Mouse (Mus musculus) neural tube, embryonic 11.5 days (tissue): ENCODE data around the gene Rbbp7. TPM values are rescaled to one million over a fixed set of nuclear protein-coding genes. Genes with fewer than 3 reads are reported as not detected.
"Not testable (repeated sequence)": the region's sequence is repeated elsewhere in the genome, so short reads cannot be mapped to it uniquely, and the experiment has no call there.

ENCODE experiments used
- ATAC-seq: fragments of 200-750 bp; cut with Nextera tagmentation; 2 replicates; pipeline ENCODE4 v1.8.0; 2017; ENCODE audit warnings: moderate number of reproducible peaks, mild to moderate bottlenecking, moderate TSS enrichment, moderate library complexity; ENCODE audit not compliant: insufficient read depth, low FRiP score, low TSS enrichment
- DNase-seq: peaks from one replicate; pipeline ENCODE4 v3.0.0-alpha.2; 2015; ENCODE audit warnings: low spot score
- H3K27ac ChIP-seq: fragments of 300-500 bp; sonication (generic); 2 replicates; pipeline ENCODE4 v1.5.1; 2014; ENCODE audit warnings: low read depth, mild to moderate bottlenecking, low read length
- H3K27me3 ChIP-seq: fragments of 300-500 bp; sonication (generic); 2 replicates; pipeline ENCODE4 v1.6.1; 2014; ENCODE audit warnings: mild to moderate bottlenecking, low read length, mixed read lengths; ENCODE audit not compliant: control insufficient read depth, insufficient read depth
- H3K36me3 ChIP-seq: fragments of 300-500 bp; sonication (generic); 2 replicates; pipeline ENCODE4 v1.6.1; 2014; ENCODE audit warnings: mild to moderate bottlenecking, low read length, moderate library complexity, mixed read lengths; ENCODE audit not compliant: control insufficient read depth, insufficient read depth
- H3K4me1 ChIP-seq: fragments of 300-500 bp; sonication (generic); 2 replicates; pipeline ENCODE4 v1.6.1; 2014; ENCODE audit warnings: low read length, mixed read lengths; ENCODE audit not compliant: control insufficient read depth, insufficient read depth
- H3K4me2 ChIP-seq: fragments of 300-500 bp; sonication (generic); 2 replicates; pipeline ENCODE4 v1.6.1; 2014; ENCODE audit warnings: low read depth, mild to moderate bottlenecking, moderate library complexity
- H3K4me3 ChIP-seq: fragments of 300-500 bp; sonication (generic); 2 replicates; pipeline ENCODE4 v1.5.1; 2014; ENCODE audit warnings: low read depth, low read length
- H3K9ac ChIP-seq: fragments of 300-500 bp; sonication (generic); 2 replicates; pipeline ENCODE4 v1.6.1; 2014; ENCODE audit warnings: mild to moderate bottlenecking, low read length
- H3K9me3 ChIP-seq: fragments of 300-500 bp; sonication (generic); 2 replicates; pipeline ENCODE4 v1.6.1; 2016; ENCODE audit warnings: low read length; ENCODE audit not compliant: control insufficient read depth
- WGBS: fragments of 180-500 bp; shearing (Covaris S2); extraction: QIAGEN DNeasy Blood & Tissue Kit; methylation state at CpG from one replicate; pipeline ENCODE4 v1.1.7; 2014; 5-methylcytosine and 5-hydroxymethylcytosine counted together
- polyA plus RNA-seq: library from polyadenylated mRNA; unstranded; fragments of >200 nt; fragmentation: Nextera tagmentation; extraction: Ambion mirVana; gene quantifications from 2 replicates; pipeline ENCODE4 v1.2.1, GENCODE M21; 2014

Gene Rbbp7
- polyA plus RNA-seq, 1 experiment from 2014 or later, result 326 TPM

DNA sequence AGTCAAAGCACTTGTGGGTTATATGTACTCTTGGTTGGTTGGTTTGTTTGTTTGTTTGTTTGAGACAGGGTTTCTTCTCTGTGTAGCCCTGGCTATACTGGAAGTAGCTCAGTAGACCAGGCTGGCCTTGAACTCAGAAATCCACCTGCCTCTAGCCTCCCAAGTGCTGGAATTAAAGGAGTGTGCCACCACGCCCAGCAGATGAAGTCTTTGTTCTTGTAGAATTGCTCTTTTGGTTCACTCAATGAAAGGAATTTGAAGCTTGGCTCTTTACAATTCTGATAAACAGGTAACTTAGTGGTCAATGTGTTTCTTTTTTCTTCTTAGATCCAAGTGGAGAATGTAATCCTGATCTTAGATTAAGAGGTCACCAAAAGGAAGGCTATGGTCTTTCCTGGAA is 10.5 kb downstream of the Rbbp7 start:
- H3K27me3 ChIP-seq, result no peaks in the 10 kb centered on the region
- H3K4me1 ChIP-seq, result no peaks in the 10 kb centered on the region
- no peak overlapping the region for H3K4me3 ChIP-seq
- no peak overlapping the region for H3K4me2 ChIP-seq
- WGBS, result 73% methylated on average over 1 of the region's 1 CpGs
- H3K36me3 ChIP-seq, result peaks cover 2% of the 10 kb centered on the region; the same call in 1 of the 2 replicates
- ATAC-seq (no peak), DNase-seq (no peak)
- H3K9ac ChIP-seq, result no peak overlapping the region
- H3K27ac ChIP-seq, result no peak overlapping the region
- no peaks in the 10 kb centered on the region for H3K9me3 ChIP-seq

DNA sequence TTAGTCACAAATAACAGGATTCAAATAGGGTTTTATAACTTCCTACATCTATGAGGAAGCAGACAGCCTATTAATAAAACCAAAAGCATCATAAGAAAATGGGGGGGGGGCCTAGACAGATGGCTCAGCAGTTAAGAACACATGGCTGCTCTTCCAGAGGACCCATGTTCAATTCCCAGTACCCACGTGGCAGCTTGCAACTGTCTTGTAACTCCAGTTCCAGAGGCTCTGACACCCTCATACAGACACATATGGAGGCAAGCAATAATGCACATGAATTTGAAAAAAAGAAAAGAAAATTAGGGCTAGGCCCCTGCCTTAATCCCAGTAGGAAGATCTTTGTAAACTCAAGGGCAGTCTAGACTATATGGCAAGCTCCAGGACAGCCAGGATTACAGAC is 28.2 kb downstream of the Rbbp7 start:
- ATAC-seq (no peak), DNase-seq (no peak)
- Histone ChIP-seq H3K4me2 (no peak overlapping the region), H3K9me3 (no peaks in the 10 kb centered on the region), H3K36me3 (no peaks in the 10 kb centered on the region), H3K4me3 (no peak overlapping the region), H3K4me1 (no peaks in the 10 kb centered on the region), H3K9ac (no peak overlapping the region), H3K27me3 (no peaks in the 10 kb centered on the region), H3K27ac (no peak overlapping the region)
- 71% methylated on average over 1 of the region's 1 CpGs for WGBS

DNA sequence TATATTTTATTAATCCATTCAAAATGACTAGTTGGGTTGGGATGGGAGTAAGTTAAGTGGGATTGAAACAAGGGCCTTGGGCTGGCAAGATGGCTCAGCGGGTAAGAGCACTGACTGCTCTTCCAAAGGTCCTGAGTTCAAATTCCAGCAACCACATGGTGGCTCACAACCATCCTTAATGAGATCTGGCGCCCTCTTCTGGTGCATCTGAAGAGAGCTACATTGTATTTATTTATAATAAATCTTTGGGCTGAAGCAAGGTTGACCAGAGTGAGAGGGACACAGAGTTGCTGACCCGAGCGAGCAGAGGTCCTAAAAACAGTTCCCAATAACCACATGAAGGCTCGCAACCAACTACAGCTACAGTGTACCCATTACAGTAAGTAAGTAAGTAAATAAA is 31.2 kb downstream of the Rbbp7 start:
- DNase-seq, H3K27me3 ChIP-seq, H3K27ac ChIP-seq, H3K4me3 ChIP-seq, H3K4me1 ChIP-seq, H3K4me2 ChIP-seq, H3K9me3 ChIP-seq, H3K9ac ChIP-seq, ATAC-seq, H3K36me3 ChIP-seq: not testable (repeated sequence)
- WGBS, result 84% methylated on average over 5 of the region's 5 CpGs

DNA sequence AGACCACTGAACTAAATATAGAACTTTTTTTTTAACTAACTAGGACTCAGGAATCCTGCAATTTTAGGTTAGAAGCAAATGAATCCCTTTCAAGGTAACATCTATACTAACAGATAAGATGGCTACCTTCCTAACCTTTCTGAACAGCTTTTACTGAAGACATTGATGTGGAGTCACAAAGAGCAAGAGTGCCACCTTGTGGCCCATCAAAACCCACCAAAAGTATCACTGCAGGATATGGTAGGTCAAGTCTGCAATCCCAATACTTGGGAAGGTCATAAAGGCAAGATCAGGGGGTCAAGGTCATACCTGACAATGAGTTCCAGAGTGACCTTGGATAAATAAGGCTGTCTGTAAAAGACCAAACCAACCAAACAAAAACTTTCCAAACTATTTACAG is 40.2 kb downstream of the Rbbp7 start:
- Histone ChIP-seq H3K4me2 (no peak overlapping the region), H3K36me3 (no peaks in the 10 kb centered on the region), H3K27me3 (no peaks in the 10 kb centered on the region), H3K9ac (no peak overlapping the region), H3K4me3 (no peak overlapping the region), H3K4me1 (no peaks in the 10 kb centered on the region), H3K27ac (no peak overlapping the region), H3K9me3 (no peaks in the 10 kb centered on the region)
- ATAC-seq, result no peak
- peak; percentile 42 for DNase-seq

DNA sequence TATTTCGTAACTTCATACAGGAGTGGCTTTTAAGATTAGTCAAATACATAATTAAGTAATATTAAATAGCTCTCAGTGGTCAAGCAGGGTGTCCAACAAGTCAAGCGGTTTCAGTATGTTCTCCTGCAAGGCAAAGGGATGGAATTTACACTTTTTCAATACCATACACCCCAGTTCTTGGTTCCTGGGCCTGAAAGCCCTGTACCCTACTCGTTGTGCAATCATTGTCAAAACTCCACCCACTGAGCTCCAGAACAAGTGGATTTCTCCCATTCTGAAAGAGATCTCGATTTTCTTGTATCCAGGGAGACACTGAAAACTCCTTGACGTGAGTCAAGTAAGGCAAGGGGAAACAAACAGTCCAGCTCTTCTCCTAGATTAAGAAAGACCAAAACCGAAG is 67.8 kb downstream of the Rbbp7 start:
- Histone ChIP-seq H3K36me3 (no peaks in the 10 kb centered on the region), H3K9me3 (no peaks in the 10 kb centered on the region), H3K4me1 (no peaks in the 10 kb centered on the region), H3K4me2 (peak overlapping the region; percentile 82), H3K9ac (no peak overlapping the region), H3K4me3 (peak overlapping the region; percentile 54), H3K27me3 (no peaks in the 10 kb centered on the region), H3K27ac (no peak overlapping the region)
- ATAC-seq (no peak), DNase-seq (no peak)
- 48% methylated on average over 6 of the region's 6 CpGs for WGBS

Other genes with a start within 250 kb of the Rbbp7 start
- gene Reps2, start 116.8 kb upstream of the Rbbp7 start, polyA plus RNA-seq, result 0.86 and 1.0 TPM in 2 replicates
- gene Txlng, start 69.1 kb downstream of the Rbbp7 start, polyA plus RNA-seq, result 16.9 and 17.0 TPM in 2 replicates
- 35.0 and 39.4 TPM in 2 replicates for gene Syap1, start 128.0 kb downstream of the Rbbp7 start, polyA plus RNA-seq
- 79.2 and 91.3 TPM in 2 replicates for gene Ctps2, start 140.8 kb downstream of the Rbbp7 start, polyA plus RNA-seq
- not detected in 2 replicates for gene S100g, start 204.2 kb downstream of the Rbbp7 start, polyA plus RNA-seq